Comparison of ENCODE assay signal across 9 mouse cellular contexts in the genomic region with DNA sequence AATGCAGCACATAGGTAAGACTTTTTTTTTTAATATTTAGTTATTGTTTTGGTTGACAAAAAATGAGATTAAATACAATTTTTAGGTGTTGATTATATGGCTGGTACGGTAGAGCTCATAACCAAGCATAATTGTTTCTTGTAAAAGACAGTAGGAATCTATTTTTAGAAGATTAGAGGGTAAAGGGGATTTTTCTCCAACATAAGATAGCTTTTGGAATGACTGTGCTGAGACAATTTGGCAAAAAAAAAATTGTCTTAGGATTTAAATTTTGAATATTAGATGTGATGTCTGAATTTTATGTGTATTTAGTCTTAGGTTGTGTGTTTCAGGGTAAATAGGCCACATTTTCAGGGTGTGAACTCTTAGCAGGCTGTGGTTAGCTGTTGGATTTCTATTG. TPM values are rescaled to one million over a fixed set of nuclear protein-coding genes. Genes with fewer than 3 reads are reported as not detected.
A peak's percentile ranks its signal among the peaks of the same experiment; 100 is the strongest.
DNase-seq lines count a peak whose midpoint lies in the region; ATAC-seq and TF ChIP-seq lines count a peak whose summit lies in the region.
"Had no signal": no experiment of that assay in that cellular context is flagged by ENCODE, and none has a peak within 500 bp of the region (broad histone marks: within the 10 kb centered on the region; RNA-seq: fewer than 3 reads in every experiment).

No protein-coding gene starts in this region.

- H3K27me3 ChIP-seq in lung, embryonic 15.5 days: no peaks in the 10 kb centered on the region
- H3K27me3 ChIP-seq in hindbrain, embryonic 16.5 days (replicated peaks; ENCODE audit: control insufficient read depth, insufficient read depth, low read length): no peaks in the 10 kb centered on the region
- no peaks in the 10 kb centered on the region for H3K27me3 ChIP-seq in stomach, embryonic 14.5 days (ENCODE audit: control insufficient read depth, insufficient read depth, low read length)

- no peaks in the 10 kb centered on the region for H3K9me3 ChIP-seq in lung, embryonic 15.5 days
- no peaks in the 10 kb centered on the region for H3K9me3 ChIP-seq in hindbrain, embryonic 16.5 days (ENCODE audit: control insufficient read depth, low read length)
- H3K9me3 ChIP-seq in stomach, embryonic 14.5 days (ENCODE audit: control insufficient read depth, low read depth, low read length): no peaks in the 10 kb centered on the region

- H3K36me3 ChIP-seq in lung, embryonic 15.5 days: peaks cover 19% of the 10 kb centered on the region
- H3K36me3 ChIP-seq in hindbrain, embryonic 16.5 days (ENCODE audit: control insufficient read depth, insufficient read depth, low read length): peaks cover 7% of the 10 kb centered on the region
- H3K36me3 ChIP-seq in stomach, embryonic 14.5 days (ENCODE audit: control insufficient read depth, insufficient read depth, low read length): peaks cover 16% of the 10 kb centered on the region

- H3K4me3 ChIP-seq in gastrocnemius, adult 2 months: peak overlapping the region; percentile 59
- H3K4me3 ChIP-seq in lung, embryonic 15.5 days: peak overlapping the region; percentile 28
- H3K4me3 ChIP-seq in hindbrain, embryonic 16.5 days (ENCODE audit: low read length): peak overlapping the region; percentile 51
- H3K4me3 ChIP-seq in stomach, embryonic 14.5 days (ENCODE audit: low read depth, low read length): no peak overlapping the region

- 29% methylated on average over 1 of the region's 1 CpGs for WGBS in lung, embryonic 15.5 days
- 26% methylated on average over 1 of the region's 1 CpGs for WGBS in hindbrain, embryonic 16.5 days
- WGBS in stomach, embryonic 14.5 days: 51% methylated on average over 1 of the region's 1 CpGs

- ATAC-seq in lung, embryonic 15.5 days (ENCODE audit: borderline replicate concordance, extremely low read depth, low FRiP score, low TSS enrichment): no peak
- ATAC-seq in hindbrain, embryonic 16.5 days: no peak
- ATAC-seq in stomach, embryonic 14.5 days (ENCODE audit: insufficient number of reproducible peaks, insufficient read depth, low FRiP score, low read depth): no peak

- intact Hi-C loops in gastrocnemius, adult 2 months (cut with DNase I): no loop called here

- peaks cover 19% of the 10 kb centered on the region; the same call in 1 of the 2 replicates for H3K4me1 ChIP-seq in lung, embryonic 15.5 days
- peaks cover 18% of the 10 kb centered on the region for H3K4me1 ChIP-seq in hindbrain, embryonic 16.5 days (ENCODE audit: control insufficient read depth, insufficient read depth, low read depth, low read length)
- H3K4me1 ChIP-seq in stomach, embryonic 14.5 days (ENCODE audit: control insufficient read depth, insufficient read depth, low read length): no peaks in the 10 kb centered on the region

- no peak for DNase-seq in gastrocnemius, adult 2 months
- no peak for DNase-seq in gastrocnemius, adult 18-20 months (ENCODE audit: low spot score)
- no peak for DNase-seq in lung, postnatal 10 days
- no peak for DNase-seq in spleen, postnatal 36 days (ENCODE audit: low spot score in 2 of 2)
- no peak for DNase-seq in c-Kit-positive CD71-positive TER-119-positive erythroid progenitor cells, embryonic 14.5 days (ENCODE audit: low spot score)

- peak overlapping the region; percentile 46 for H3K27ac ChIP-seq in gastrocnemius, adult 2 months
- H3K27ac ChIP-seq in lung, embryonic 15.5 days: peak overlapping the region; percentile 68
- H3K27ac ChIP-seq in hindbrain, embryonic 16.5 days (ENCODE audit: low read depth, low read length): peak overlapping the region; percentile 95
- H3K27ac ChIP-seq in stomach, embryonic 14.5 days (ENCODE audit: low read length): peak overlapping the region; percentile 73
- H3K27ac ChIP-seq: macrophage had no signal

- TF ChIP-seq CTCF in gastrocnemius, adult 2 months (IDR thresholded peaks at IDR 0.05): no peak

- peak overlapping the region; percentile 52 for H3K4me2 ChIP-seq in lung, embryonic 15.5 days
- H3K4me2 ChIP-seq in hindbrain, embryonic 16.5 days (ENCODE audit: low read length): peak overlapping the region; percentile 66
- peak overlapping the region; percentile 38 for H3K4me2 ChIP-seq in stomach, embryonic 14.5 days (replicated peaks; ENCODE audit: low read depth, low read length)

- no peak overlapping the region; the same call in 1 of the 2 replicates for H3K9ac ChIP-seq in lung, embryonic 15.5 days
- peak overlapping the region; percentile 67 for H3K9ac ChIP-seq in hindbrain, embryonic 16.5 days (ENCODE audit: low read depth, low read length)
- H3K9ac ChIP-seq in stomach, embryonic 14.5 days (replicated peaks; ENCODE audit: low read depth, low read length): no peak overlapping the region

RNA-seq across cellular contexts. Expression of a gene that starts 32.8 kb away (rescaled TPM):
- total RNA-seq in gastrocnemius, adult 2 months (2021): 1 to 10 TPM; 8.7 to 9.0 TPM
- 1 to 10 TPM; 8.9 to 9.0 TPM for total RNA-seq in gastrocnemius, adult 18-20 months (2021)
- polyA plus RNA-seq in lung, embryonic 15.5 days (2015; fragmentation: Nextera tagmentation; extraction: Ambion mirVana): 39.6 and 39.8 TPM in 2 replicates
- 41.4 and 41.7 TPM in 2 replicates for polyA plus RNA-seq in hindbrain, embryonic 16.5 days (2015; fragmentation: Nextera tagmentation; extraction: Ambion mirVana)
- polyA plus RNA-seq in stomach, embryonic 14.5 days (2014; fragmentation: Nextera tagmentation; extraction: Ambion mirVana): 40.7 and 43.4 TPM in 2 replicates
